Mouse (Mus musculus) left cerebral cortex, postnatal 10 days (tissue): ENCODE measurements around the gene Dnmbp. TPM values are rescaled to one million over a fixed set of nuclear protein-coding genes. Genes with fewer than 3 reads are reported as not detected.
"Not testable (repeated sequence)": the region's sequence is repeated elsewhere in the genome, so short reads cannot be mapped to it uniquely, and the experiment has no call there.

ENCODE experiments used
- DNase-seq, 2 experiments: peaks; one replicate each; pipeline ENCODE4 v3.0.0; 2021 to 2022; ENCODE audit warnings: low spot score in 2 of 2, mixed read lengths in 1 of 2; ENCODE audit errors: extremely low spot score in 1 of 2
- intact Hi-C: fragments of 180-260 bp; cut with DNase I; formaldehyde crosslinking; loops from one replicate; pipeline ENCODE4 v1.15.1; 2025
- total RNA-seq, 2 experiments: library from RNA; stranded (reverse); gene quantifications; 2 replicates each; pipeline ENCODE4 v1.2.3; 2021

The Dnmbp gene
- total RNA-seq, 2 experiments from 2014 or later, result 9.5 to 10.7 TPM

GRCm38 (mm10) chr19:43954864-43955263, 14.9 kb upstream of the Dnmbp start:
- intact Hi-C loops, result loop anchor here (5.0 kb wide), 1 partner anchor 123 kb away; no protein-coding TSS in a partner anchor
- DNase-seq, result no peak

- intact Hi-C loops, DNase-seq: not testable (repeated sequence)
Measured at GRCm38 (mm10) chr19:43952936-43953335, 12.9 kb upstream of the Dnmbp start.

GRCm38 (mm10) chr19:43949111-43949810, 9.3 kb upstream of the Dnmbp start:
- intact Hi-C loops, result loop anchor here (10.0 kb wide), 1 partner anchor 194 kb away; the partner anchor contains the start of genes Cox15 and Cutc
- peak in 1 of 2 experiments; percentile 45 for DNase-seq

- DNase-seq, result no peak
- intact Hi-C loops, result loop anchor here (5.0 to 10.0 kb wide), 2 partner anchors 67 to 190 kb away; partner anchors contain the start of genes Cox15 and Cutc
Measured at GRCm38 (mm10) chr19:43944566-43944965, 4.6 kb upstream of the Dnmbp start.

GRCm38 (mm10) chr19:43943076-43943475, 3.1 kb upstream of the Dnmbp start:
- no peak for DNase-seq
- intact Hi-C loops, result loop anchor here (5.0 to 10.0 kb wide), 2 partner anchors 66 to 188 kb away; partner anchors contain the start of genes Cox15 and Cutc

GRCm38 (mm10) chr19:43939171-43939768, 721 bp downstream of the Dnmbp start:
- intact Hi-C loops, result no loop called here
- no peak for DNase-seq

GRCm38 (mm10) chr19:43938355-43938754, 1.6 kb downstream of the Dnmbp start:
- no peak for DNase-seq
- intact Hi-C loops, result no loop called here

GRCm38 (mm10) chr19:43930926-43931325, 9.1 kb downstream of the Dnmbp start:
- no peak for DNase-seq
- intact Hi-C loops, result no loop called here

- DNase-seq, result no peak
- intact Hi-C loops, result no loop called here
Measured at GRCm38 (mm10) chr19:43930366-43930765, 9.6 kb downstream of the Dnmbp start.

- intact Hi-C loops, result no loop called here
- DNase-seq, result no peak
Measured at GRCm38 (mm10) chr19:43929869-43930268, 10.1 kb downstream of the Dnmbp start.

- no peak for DNase-seq
- intact Hi-C loops, result no loop called here
Measured at GRCm38 (mm10) chr19:43927967-43928366, 12.0 kb downstream of the Dnmbp start.

- intact Hi-C loops, result no loop called here
Measured at GRCm38 (mm10) chr19:43927057-43927456, 12.9 kb downstream of the Dnmbp start.

GRCm38 (mm10) chr19:43926141-43926987, 13.6 kb downstream of the Dnmbp start:
- intact Hi-C loops, result no loop called here
- no peak for DNase-seq

More at GRCm38 (mm10) chr19:43927057-43927456, 12.9 kb downstream of the Dnmbp start:
- peak in 1 of 2 experiments; percentile 13 for DNase-seq

GRCm38 (mm10) chr19:43924361-43924760, 15.6 kb downstream of the Dnmbp start:
- intact Hi-C loops, result no loop called here
- no peak for DNase-seq

GRCm38 (mm10) chr19:43922963-43923362, 17.0 kb downstream of the Dnmbp start:
- intact Hi-C loops, result no loop called here
- no peak for DNase-seq

- no peak for DNase-seq
- intact Hi-C loops, result no loop called here
Measured at GRCm38 (mm10) chr19:43921410-43921809, 18.6 kb downstream of the Dnmbp start.

- no peak for DNase-seq
- intact Hi-C loops, result no loop called here
Measured at GRCm38 (mm10) chr19:43920453-43921300, 19.3 kb downstream of the Dnmbp start.

- DNase-seq, result no peak
- intact Hi-C loops, result no loop called here
Measured at GRCm38 (mm10) chr19:43919841-43920240, 20.1 kb downstream of the Dnmbp start.
